Mouse (Mus musculus) heart, adult 2 months (tissue): Measurements from ENCODE around the gene Surf6.
A peak's percentile ranks its signal among the peaks of the same experiment; 100 is the strongest.

Source experiments
- CTCF ChIP-seq: fragments of 200-600 bp; IDR thresholded peaks from 2 replicates; pipeline ENCODE4 v1.8.1; 2022; ENCODE audit warnings: antibody characterized with exemption, mild to moderate bottlenecking, moderate library complexity
- EP300 ChIP-seq: fragments of 200-500 bp; IDR thresholded peaks from 2 replicates; pipeline ENCODE4 v1.6.1; 2011; ENCODE audit warnings: low read depth, low read length, control low read depth; ENCODE audit not compliant: insufficient read depth
- POLR2A ChIP-seq: fragments of 200-500 bp; IDR thresholded peaks from 2 replicates; pipeline ENCODE4 v1.6.1; 2011; ENCODE audit warnings: mild to moderate bottlenecking, low read depth, low read length, control low read depth; ENCODE audit not compliant: insufficient read depth

- peak; percentile 44; the same call in 1 of the 2 replicates for TF ChIP-seq EP300
- TF ChIP-seq CTCF, result no peak
- no peak for TF ChIP-seq POLR2A
These were observed 25.2 kb upstream of the Surf6 start for GRCm38 (mm10) chr2:26927745-26928476.
